Mouse (Mus musculus) lung, postnatal 10 days (tissue): ENCODE data around the gene Hyal4.

ENCODE experiments used
- DNase-seq: peaks from one replicate; pipeline ENCODE4 v3.0.0; 2021

Hyal4 gene

GRCm38 (mm10) chr6:24748029-24748428, at the start of gene Hyal4:
Gene Hyal4, plus strand, starts transcription at chr6:24748329.
- no peak for DNase-seq

DNA sequence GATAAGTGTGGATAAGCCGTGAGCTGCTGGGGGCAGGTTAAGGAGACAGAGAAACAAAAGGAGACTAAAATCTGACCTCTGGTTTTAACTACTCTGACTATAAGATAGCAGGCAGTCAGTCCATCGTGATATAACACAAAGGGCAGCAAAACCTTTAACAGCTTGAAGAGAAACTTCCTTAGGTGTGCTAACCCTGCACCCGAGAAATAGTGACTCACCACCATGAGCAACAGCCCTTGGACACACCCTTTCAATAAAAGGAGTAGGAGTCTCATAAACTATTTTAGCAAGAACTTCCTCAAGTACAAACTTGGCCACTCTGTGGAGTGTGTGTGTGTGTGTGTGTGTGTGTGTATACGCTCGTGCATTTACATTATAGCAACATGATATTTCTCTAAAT, 41.0 kb upstream of the Hyal4 start:
- DNase-seq: no peak

GRCm38 (mm10) chr6:24707499-24707898, 40.6 kb upstream of the Hyal4 start:
- no peak for DNase-seq

GRCm38 (mm10) chr6:24721317-24722099, 26.6 kb upstream of the Hyal4 start:
- DNase-seq: peak; percentile 13

DNA sequence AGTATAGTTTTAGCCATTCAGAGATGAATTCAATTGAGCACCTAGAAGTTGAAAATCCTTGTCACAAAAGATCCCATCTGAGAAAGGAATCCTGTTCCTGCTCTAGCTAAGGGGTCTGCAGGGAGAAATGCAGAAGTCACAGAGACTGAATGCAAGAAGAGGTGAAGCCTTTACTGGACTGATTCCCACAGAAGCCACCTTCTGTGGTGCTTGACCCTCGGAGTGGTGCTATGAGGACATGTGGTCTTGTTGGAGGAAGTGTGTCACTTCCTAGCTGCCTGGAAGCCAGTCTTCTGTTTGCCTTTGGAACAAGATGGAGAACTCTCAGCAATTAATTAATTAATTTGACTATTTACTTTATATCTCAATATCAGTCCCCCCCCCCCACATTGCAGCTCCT, 20.0 kb upstream of the Hyal4 start:
- no peak for DNase-seq

DNA sequence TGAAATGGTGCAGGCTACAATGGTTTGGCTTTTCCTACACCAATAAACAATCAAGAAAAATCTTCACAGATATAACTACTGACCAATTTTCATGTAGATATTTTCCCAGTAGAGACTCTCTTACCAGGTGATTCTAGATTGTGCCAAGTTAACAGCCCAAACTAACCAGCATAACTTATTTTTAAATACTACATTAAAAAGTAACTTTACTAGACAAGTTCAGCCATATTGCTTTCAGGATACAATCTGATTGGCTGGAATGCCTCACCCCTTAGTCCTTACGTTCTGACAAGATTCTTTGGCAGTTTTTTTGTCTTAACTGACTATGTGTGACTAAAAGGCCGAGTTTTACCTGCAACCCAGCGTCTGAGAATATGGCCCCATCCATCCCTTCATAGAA, 15.2 kb upstream of the Hyal4 start, which contains the start of gene Hyal6:
Gene Hyal6 (plus strand): TSS at position 301 of the 400 bp plus-strand sequence.
- no peak for DNase-seq

GRCm38 (mm10) chr6:24734565-24734964, 13.6 kb upstream of the Hyal4 start:
- DNase-seq: no peak

DNA sequence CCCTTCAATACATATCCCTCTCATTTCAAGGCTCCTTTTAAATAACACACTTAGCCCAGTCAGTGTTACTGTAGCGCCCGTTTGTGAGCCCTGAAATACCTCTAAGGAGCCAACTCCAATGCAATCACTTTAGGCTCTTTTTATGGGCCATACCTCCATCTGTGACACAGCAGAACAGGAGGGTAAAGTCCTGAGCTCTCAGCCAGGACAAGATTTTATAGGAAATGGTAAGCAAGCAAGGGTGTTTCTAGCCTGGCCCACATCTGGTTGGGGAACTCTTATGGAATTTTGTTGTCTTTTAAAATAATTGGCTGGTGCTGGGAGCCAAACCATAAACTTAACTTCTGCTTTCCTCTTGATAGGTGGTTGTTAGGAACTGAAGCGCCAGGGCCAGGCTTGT, 11.2 kb downstream of the Hyal4 start:
- DNase-seq: no peak

DNA sequence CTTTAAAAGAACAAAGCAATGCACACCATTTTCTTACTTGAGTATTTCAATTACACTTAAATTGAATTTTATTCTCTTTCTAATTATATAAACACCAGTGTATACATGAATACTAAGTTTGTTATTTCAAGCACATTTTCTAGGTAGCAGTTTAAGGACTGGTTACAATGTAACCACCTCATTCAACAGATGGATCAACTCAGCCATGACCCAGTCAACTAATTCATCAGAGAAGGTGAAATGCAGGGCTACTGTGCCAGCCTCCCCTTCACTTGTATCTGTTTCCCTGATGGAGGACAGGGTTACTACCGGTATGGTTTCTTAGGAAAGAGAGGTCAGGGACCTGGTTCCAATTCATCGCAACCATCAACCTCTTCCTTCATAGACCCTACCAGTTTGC, 18.1 kb downstream of the Hyal4 start:
- no peak for DNase-seq

- DNase-seq: no peak
Measured at GRCm38 (mm10) chr6:24779182-24779581, 31.1 kb downstream of the Hyal4 start.

DNA sequence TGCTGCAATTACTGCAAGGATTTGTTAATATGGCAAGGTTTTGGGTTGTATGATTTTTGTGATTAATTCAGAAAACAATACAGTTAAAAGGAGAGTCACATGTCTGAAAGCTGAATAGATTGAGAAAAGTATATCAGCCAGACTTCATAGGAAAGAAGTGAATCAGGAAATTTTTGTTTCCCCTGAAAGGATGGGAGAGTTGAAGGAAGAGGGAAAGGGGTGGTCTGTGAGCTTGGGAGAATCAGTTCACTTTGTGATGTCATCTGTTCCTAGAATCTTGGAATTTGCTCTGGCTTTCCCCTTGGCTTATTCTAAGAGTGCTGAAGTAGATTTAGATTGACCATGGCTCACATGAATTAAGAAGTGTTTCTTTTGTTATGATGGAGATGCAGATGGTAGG, 42.8 kb downstream of the Hyal4 start, which contains the start of gene Spam1:
Gene Spam1 (plus strand): TSS at position 301 of the 400 bp plus-strand sequence.
- no peak for DNase-seq
